Mouse (Mus musculus) left cerebral cortex, adult 2 months (tissue): ENCODE results near the gene Akr1c19. TPM values are rescaled to one million over a fixed set of nuclear protein-coding genes. Genes with fewer than 3 reads are reported as not detected.
"Not testable (repeated sequence)": the region's sequence is repeated elsewhere in the genome, so short reads cannot be mapped to it uniquely, and the experiment has no call there.

Source experiments
- DNase-seq, 2 experiments: peaks; one replicate each; pipeline ENCODE4 v3.0.0; 2021 to 2022; ENCODE audit warnings: low spot score in 2 of 2, mixed read lengths in 1 of 2; ENCODE audit errors: extremely low spot score in 1 of 2
- H3K27ac ChIP-seq: fragments of 200-600 bp; 2 replicates; pipeline ENCODE4 v1.8.1; 2022
- H3K4me3 ChIP-seq: fragments of 200-600 bp; 2 replicates; pipeline ENCODE4 v1.8.1; 2022
- CTCF ChIP-seq: fragments of 200-600 bp; IDR thresholded peaks from 2 replicates; pipeline ENCODE4 v1.8.1; 2022; ENCODE audit warnings: antibody characterized with exemption, mild to moderate bottlenecking, moderate library complexity
- intact Hi-C: fragments of 180-260 bp; cut with DNase I; formaldehyde crosslinking; loops from one replicate; pipeline ENCODE4 v1.15.1; 2025
- total RNA-seq, 2 experiments: library from RNA; stranded (reverse); gene quantifications; 2 replicates each; pipeline ENCODE4 v1.2.3; 2021

Gene Akr1c19
- total RNA-seq, 2 experiments from 2014 or later: not detected

DNA sequence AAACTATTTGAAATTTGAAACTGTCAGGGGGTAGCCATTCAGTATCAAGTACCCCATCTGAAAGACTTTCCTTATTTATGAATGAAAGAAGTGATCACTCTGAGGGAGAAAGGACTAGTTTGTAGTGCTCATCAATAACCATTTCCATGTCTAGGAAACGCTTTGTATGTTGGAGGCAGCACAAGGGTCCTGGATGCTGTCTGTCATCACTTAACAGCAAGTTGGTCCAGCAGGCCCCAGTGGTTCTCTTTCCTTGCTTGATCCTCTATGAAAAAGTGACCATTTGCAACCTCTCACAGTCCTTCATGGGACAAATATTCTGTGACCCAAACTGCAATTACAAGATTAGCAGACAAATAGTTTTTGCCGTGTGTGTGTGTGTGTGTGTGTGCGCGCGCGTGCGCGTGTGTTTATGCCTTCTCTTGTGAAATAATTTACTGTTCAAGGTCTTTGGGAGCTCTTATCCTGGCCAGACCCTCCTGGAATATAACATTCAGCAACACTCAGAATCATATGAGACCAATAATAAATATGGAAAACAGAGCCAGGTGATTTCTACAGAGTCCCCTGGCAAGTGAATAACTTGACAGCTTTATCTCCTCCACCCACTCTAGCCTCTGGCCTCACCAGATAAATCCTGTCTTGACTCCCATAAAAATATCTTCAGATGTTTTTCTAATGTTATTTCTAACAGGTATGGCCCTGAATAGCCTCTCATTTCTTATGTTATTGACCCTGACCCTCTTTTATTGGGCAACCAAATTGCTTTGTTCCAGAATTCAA lies 2.5 kb downstream of the Akr1c19 start:
- H3K27ac ChIP-seq: no peak overlapping the region
- intact Hi-C loops: no loop called here
- no peak for DNase-seq
- TF ChIP-seq CTCF: no peak
- H3K4me3 ChIP-seq: no peak overlapping the region

GRCm38 (mm10) chr13:4233135-4233534 lies 4.6 kb downstream of the Akr1c19 start:
- intact Hi-C loops: no loop called here
- H3K4me3 ChIP-seq: no peak overlapping the region
- H3K27ac ChIP-seq: no peak overlapping the region
- DNase-seq: no peak
- TF ChIP-seq CTCF: no peak

GRCm38 (mm10) chr13:4233536-4234172 lies 5.2 kb downstream of the Akr1c19 start:
- no peak for DNase-seq
- intact Hi-C loops: no loop called here
- no peak for TF ChIP-seq CTCF
- no peak overlapping the region for H3K4me3 ChIP-seq
- H3K27ac ChIP-seq: no peak overlapping the region

GRCm38 (mm10) chr13:4244861-4245559 lies 16.5 kb downstream of the Akr1c19 start:
- Histone ChIP-seq H3K4me3 (0 out of 2 replicates have a peak overlapping the region, but pooled peaks have one; percentile 19), H3K27ac (no peak overlapping the region)
- DNase-seq: no peak
- intact Hi-C loops: no loop called here
- TF ChIP-seq CTCF: no peak

GRCm38 (mm10) chr13:4249347-4249746 lies 20.8 kb downstream of the Akr1c19 start:
- no peak for TF ChIP-seq CTCF
- DNase-seq: no peak
- no peak overlapping the region for H3K27ac ChIP-seq
- H3K4me3 ChIP-seq: no peak overlapping the region
- intact Hi-C loops: no loop called here

DNA sequence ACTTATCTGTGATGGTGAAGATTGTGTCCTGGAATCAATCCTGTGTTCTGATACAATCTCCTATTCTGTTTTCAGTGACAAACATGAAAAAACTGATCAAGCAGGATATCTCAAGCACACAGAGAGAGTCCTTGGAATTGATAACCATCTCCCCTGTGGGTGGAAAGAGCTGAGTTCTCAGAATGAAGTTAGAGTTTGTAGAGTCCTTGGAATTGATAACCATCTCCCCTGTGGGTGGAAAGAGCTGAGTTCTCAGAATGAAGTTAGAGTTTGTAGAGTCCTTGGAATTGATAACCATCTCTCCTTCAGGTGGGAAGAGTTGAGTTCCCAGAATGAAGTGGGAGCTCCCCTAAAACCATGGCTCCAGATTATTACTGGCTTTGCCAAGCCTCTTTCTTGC lies 28.4 kb downstream of the Akr1c19 start:
- H3K27ac ChIP-seq, DNase-seq, intact Hi-C loops, H3K4me3 ChIP-seq: not testable (repeated sequence)

DNA sequence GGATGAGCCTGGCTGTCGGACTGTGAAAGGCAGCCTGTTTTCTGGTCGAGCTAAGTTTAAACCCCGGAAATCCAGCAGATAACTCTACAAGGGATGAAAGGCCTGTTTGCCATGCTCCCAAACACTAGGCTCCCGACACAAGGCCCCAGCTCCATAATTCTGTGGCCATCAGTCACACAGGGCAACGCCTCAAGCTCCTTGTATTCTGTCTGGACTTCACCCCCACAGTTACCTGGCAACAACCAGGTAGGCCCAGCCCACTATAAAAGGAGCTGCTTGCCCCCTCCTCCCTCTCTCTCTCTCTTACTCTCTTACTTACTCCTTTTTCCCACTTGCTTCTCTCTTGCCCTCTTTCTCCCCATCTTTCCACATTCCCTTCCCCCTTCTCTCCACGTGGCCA lies 28.8 kb downstream of the Akr1c19 start:
- Histone ChIP-seq H3K27ac (no peak overlapping the region), H3K4me3 (no peak overlapping the region)
- TF ChIP-seq CTCF: no peak
- intact Hi-C loops: no loop called here
- DNase-seq: no peak

GRCm38 (mm10) chr13:4264612-4265011 lies 36.1 kb downstream of the Akr1c19 start:
- TF ChIP-seq CTCF: no peak
- no peak for DNase-seq
- Histone ChIP-seq H3K27ac (no peak overlapping the region), H3K4me3 (no peak overlapping the region)
- intact Hi-C loops: no loop called here

DNA sequence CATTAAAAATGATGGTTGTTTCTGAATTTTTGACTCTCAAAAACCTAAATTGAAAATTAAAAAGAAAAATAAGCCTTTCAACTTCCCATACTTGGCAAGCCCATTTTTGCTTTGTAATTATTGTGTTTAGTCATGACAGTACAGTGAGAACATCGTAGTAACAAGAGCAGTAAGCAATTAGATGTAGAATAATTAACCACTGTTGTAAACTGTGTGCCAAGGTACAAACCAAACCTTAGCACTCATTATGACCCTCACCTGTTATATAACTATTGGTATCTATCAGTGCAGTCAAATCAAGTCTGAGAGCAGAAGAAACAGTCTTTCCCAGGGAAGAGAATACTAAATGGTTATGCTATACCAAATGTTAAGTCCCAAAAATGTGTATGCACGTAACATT lies 36.5 kb downstream of the Akr1c19 start:
- DNase-seq: no peak

DNA sequence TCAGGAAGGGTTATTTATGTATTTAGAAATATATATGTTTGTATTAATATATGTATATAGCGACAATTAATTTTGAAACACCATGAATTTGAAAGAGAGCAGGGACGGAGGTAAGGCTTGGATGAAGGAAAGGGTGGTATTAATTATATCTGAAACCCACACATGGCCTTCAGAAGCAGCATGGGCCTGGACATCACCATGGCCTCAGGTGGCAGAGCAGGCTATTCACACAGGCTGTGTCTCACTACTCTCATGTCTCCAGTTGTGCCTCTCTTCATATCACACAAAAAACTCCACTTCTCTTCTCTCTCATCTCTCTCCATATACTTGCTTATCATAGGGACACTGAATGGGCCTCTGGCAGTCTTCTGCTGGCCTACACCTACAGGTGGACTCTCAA lies 37.0 kb downstream of the Akr1c19 start:
- intact Hi-C loops, DNase-seq, H3K27ac ChIP-seq, H3K4me3 ChIP-seq: not testable (repeated sequence)

More for the DNA sequence above, 36.5 kb downstream of the Akr1c19 start:
- TF ChIP-seq CTCF: no peak
- no peak overlapping the region for H3K4me3 ChIP-seq
- no peak overlapping the region for H3K27ac ChIP-seq
- intact Hi-C loops: no loop called here

- Histone ChIP-seq H3K4me3 (no peak overlapping the region), H3K27ac (no peak overlapping the region)
- intact Hi-C loops: no loop called here
- no peak for DNase-seq
- no peak for TF ChIP-seq CTCF
Observed at GRCm38 (mm10) chr13:4270860-4271259, 42.4 kb downstream of the Akr1c19 start.

DNA sequence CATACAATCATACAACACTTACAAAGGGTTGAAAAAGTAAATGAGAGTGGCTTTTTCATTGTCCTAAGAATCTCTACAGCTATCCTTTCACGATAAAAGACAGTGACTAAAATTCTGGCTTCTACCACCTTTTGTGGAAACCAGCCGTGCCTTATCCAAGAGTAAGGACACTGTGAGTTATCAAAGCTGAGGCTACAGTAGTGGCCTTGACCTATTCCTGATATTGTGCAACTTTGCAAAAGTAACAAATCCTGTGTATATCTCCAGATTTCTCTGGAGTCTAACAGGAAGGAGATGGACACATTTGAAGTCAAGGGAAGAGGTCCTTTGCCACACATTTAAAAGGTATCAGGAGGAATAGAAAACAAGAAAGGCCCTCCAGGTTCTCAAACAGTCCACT lies 49.0 kb downstream of the Akr1c19 start:
- DNase-seq: no peak
- TF ChIP-seq CTCF: no peak
- Histone ChIP-seq H3K4me3 (no peak overlapping the region), H3K27ac (no peak overlapping the region)
- intact Hi-C loops: no loop called here
